Mouse (Mus musculus) CD8-positive naive resting alpha-beta T cell, adult 57 days (primary cell): Measurements from ENCODE around the gene Olfr1377. TPM values are rescaled to one million over a fixed set of nuclear protein-coding genes. Genes with fewer than 3 reads are reported as not detected.

Experiments
- total RNA-seq: library from RNA; stranded (reverse); gene quantifications from one replicate; pipeline ENCODE4 v1.2.4, GENCODE M21; 2023

Olfr1377 gene
- not detected for total RNA-seq

GRCm38 (mm10) chr11:50981667-50982066, at the start of gene Olfr1377:
Olfr1377 (plus strand) TSS chr11:50981967.

GRCm38 (mm10) chr11:50943506-50943905, 38.3 kb upstream of the Olfr1377 start, which contains the start of gene 4933414I15Rik:
4933414I15Rik (minus strand) TSS chr11:50943765.

GRCm38 (mm10) chr11:50953665-50954064, 28.1 kb upstream of the Olfr1377 start, which contains the start of gene Prop1:
Prop1 (minus strand) TSS chr11:50953765.

GRCm38 (mm10) chr11:50966230-50966629, 15.5 kb upstream of the Olfr1377 start, which contains the start of gene Olfr1378:
Olfr1378 (plus strand) TSS chr11:50966530.

GRCm38 (mm10) chr11:51003296-51003695, 21.5 kb downstream of the Olfr1377 start, which contains the start of gene Olfr51:
Olfr51 (plus strand) TSS chr11:51003596.

GRCm38 (mm10) chr11:51013936-51014335, 32.2 kb downstream of the Olfr1377 start, which contains the start of gene Olfr54:
Olfr54 (plus strand) TSS chr11:51014236.

Other genes starting within 250 kb of the Olfr1377 start
- 17.9 TPM for gene Zfp354c, start 154.2 kb upstream of the Olfr1377 start, total RNA-seq
- 0.21 TPM for gene Zfp879, start 140.4 kb upstream of the Olfr1377 start, total RNA-seq
- gene Grm6, start 131.3 kb upstream of the Olfr1377 start, total RNA-seq, result 17.9 TPM
- gene Zfp454, start 94.3 kb upstream of the Olfr1377 start, total RNA-seq, result not detected
- 3.3 TPM for gene Zfp2, start 65.8 kb upstream of the Olfr1377 start, total RNA-seq
- not detected for gene Zfp354b, start 50.3 kb upstream of the Olfr1377 start, total RNA-seq
- not detected for gene 4933414I15Rik, start 38.2 kb upstream of the Olfr1377 start, total RNA-seq
- not detected for gene Prop1, start 28.2 kb upstream of the Olfr1377 start, total RNA-seq
- not detected for gene Olfr1378, start 15.4 kb upstream of the Olfr1377 start, total RNA-seq
- not detected for gene Olfr51, start 21.6 kb downstream of the Olfr1377 start, total RNA-seq
- gene Olfr54, start 32.3 kb downstream of the Olfr1377 start, total RNA-seq, result not detected
- gene Olfr1375, start 66.1 kb downstream of the Olfr1377 start, total RNA-seq, result not detected
- gene Zfp354a, start 77.3 kb downstream of the Olfr1377 start, total RNA-seq, result not detected
- not detected for gene Gm12569, start 238.5 kb downstream of the Olfr1377 start, total RNA-seq